Mouse (Mus musculus) CH12.LX (cell line): ENCODE data around the gene Islr. TPM values are rescaled to one million over a fixed set of nuclear protein-coding genes. Genes with fewer than 3 reads are reported as not detected.

Experiments
- DNase-seq: peaks from one replicate; pipeline ENCODE4 v3.0.0-alpha.2; 2013; ENCODE audit errors: extremely low read depth
- H3K27ac ChIP-seq: 2 replicates; pipeline ENCODE4 v1.5.1; 2012; ENCODE audit warnings: low read depth, mild to moderate bottlenecking, control low read depth, moderate library complexity; ENCODE audit not compliant: insufficient read depth
- H3K27me3 ChIP-seq: replicated peaks from 2 replicates; pipeline ENCODE3; 2012; ENCODE audit warnings: inconsistent platforms
- H3K36me3 ChIP-seq, 2 experiments: replicated peaks in 1 of 2; 2 replicates each; pipeline versions ENCODE3 to v1.6.1; 2012; ENCODE audit warnings: inconsistent platforms in 1 of 2, low read length in 1 of 2, mild to moderate bottlenecking in 1 of 2, mixed read lengths in 1 of 2, moderate library complexity in 1 of 2; ENCODE audit not compliant: control insufficient read depth in 1 of 2, insufficient read depth in 1 of 2
- H3K4me1 ChIP-seq, 2 experiments: 2 replicates each; pipeline ENCODE4 v1.6.1; 2012; ENCODE audit warnings: inconsistent platforms in 1 of 2, moderate library complexity in 1 of 2; ENCODE audit not compliant: insufficient read depth in 2 of 2, control insufficient read depth in 1 of 2
- H3K4me2 ChIP-seq: 2 replicates; pipeline ENCODE4 v1.6.1; 2012; ENCODE audit warnings: low read depth, mild to moderate bottlenecking, control low read depth; ENCODE audit not compliant: poor library complexity, insufficient read depth, severe bottlenecking
- H3K4me3 ChIP-seq, 3 experiments: fragments of 150-350 bp in 1 of 3; sonication (generic) in 1 of 3; replicated peaks in 1 of 3; 2 replicates each; pipeline versions ENCODE3 to v1.5.1; 2011 to 2012; ENCODE audit warnings: low read depth in 2 of 3, low read length in 2 of 3, mild to moderate bottlenecking in 2 of 3, moderate library complexity in 2 of 3, control low read depth in 1 of 3, improper control_type of control experiment in 1 of 3, inconsistent platforms in 1 of 3, mixed read lengths in 1 of 3; ENCODE audit not compliant: poor library complexity in 1 of 3
- H3K79me2 ChIP-seq: replicated peaks from 2 replicates; pipeline ENCODE4 v1.6.1; 2012; ENCODE audit warnings: mild to moderate bottlenecking, moderate library complexity; ENCODE audit not compliant: control insufficient read depth, poor library complexity, insufficient read depth, severe bottlenecking; ENCODE audit errors: extremely low read depth
- H3K9ac ChIP-seq: 2 replicates; pipeline ENCODE4 v1.6.1; 2012; ENCODE audit warnings: low read depth, mild to moderate bottlenecking, control low read depth, moderate library complexity; ENCODE audit not compliant: insufficient read depth
- H3K9me3 ChIP-seq: replicated peaks from 2 replicates; pipeline ENCODE3; 2012; ENCODE audit warnings: low read length, inconsistent platforms, mixed read lengths
- ELF1 ChIP-seq: IDR thresholded peaks from 2 replicates; pipeline ENCODE4 v1.6.1; 2014; ENCODE audit warnings: low read depth, mild to moderate bottlenecking, inconsistent platforms, low read length, improper control_type of control experiment
- EP300 ChIP-seq: IDR thresholded peaks from 2 replicates; pipeline ENCODE4 v1.6.1; 2011; ENCODE audit warnings: low read length, improper control_type of control experiment
- IRF4 ChIP-seq: IDR thresholded peaks from 2 replicates; pipeline ENCODE4 v1.6.1; 2014; ENCODE audit warnings: low read depth, mild to moderate bottlenecking, inconsistent platforms, low read length, improper control_type of control experiment
- JUN ChIP-seq: IDR thresholded peaks from 2 replicates; pipeline ENCODE4 v1.6.1; 2011; ENCODE audit warnings: low read depth, mild to moderate bottlenecking, low read length, improper control_type of control experiment, moderate library complexity; ENCODE audit not compliant: insufficient read depth
- JUND ChIP-seq: conservative IDR thresholded peaks from 2 replicates; pipeline ENCODE4 v1.6.1; 2011; ENCODE audit warnings: low read depth, low read length, improper control_type of control experiment
- MAZ ChIP-seq: IDR thresholded peaks from 2 replicates; pipeline ENCODE4 v1.6.1; 2012; ENCODE audit warnings: low read depth, mild to moderate bottlenecking, inconsistent platforms, low read length, improper control_type of control experiment, moderate library complexity
- MEF2A ChIP-seq: IDR thresholded peaks from 2 replicates; pipeline ENCODE4 v1.6.1; 2014; ENCODE audit warnings: low read depth, mild to moderate bottlenecking, inconsistent platforms, low read length, improper control_type of control experiment, borderline replicate concordance
- MXI1 ChIP-seq: IDR thresholded peaks from 2 replicates; pipeline ENCODE4 v1.6.1; 2011; ENCODE audit warnings: mild to moderate bottlenecking, low read depth, low read length, improper control_type of control experiment
- MYC ChIP-seq: IDR thresholded peaks from 2 replicates; pipeline ENCODE4 v1.6.1; 2011; ENCODE audit warnings: low read depth, mild to moderate bottlenecking, improper control_type of control experiment, low read length
- NELFE ChIP-seq: IDR thresholded peaks from 2 replicates; pipeline ENCODE4 v1.6.1; 2011; ENCODE audit warnings: low read depth, low read length, improper control_type of control experiment
- PAX5 ChIP-seq: IDR thresholded peaks from 2 replicates; pipeline ENCODE4 v1.6.1; 2012; ENCODE audit warnings: low read length, inconsistent platforms, mixed read lengths
- POLR2A ChIP-seq: IDR thresholded peaks from 2 replicates; pipeline ENCODE4 v1.6.1; 2011; ENCODE audit warnings: low read depth, mild to moderate bottlenecking, improper control_type of control experiment, low read length
- POLR2AphosphoS2 ChIP-seq: IDR thresholded peaks from 2 replicates; pipeline ENCODE4 v1.6.1; 2011; ENCODE audit warnings: low read depth, low read length, improper control_type of control experiment
- TBP ChIP-seq: conservative IDR thresholded peaks from 2 replicates; pipeline ENCODE4 v1.6.1; 2011; ENCODE audit warnings: low read depth, low read length, improper control_type of control experiment
- TCF12 ChIP-seq: IDR thresholded peaks from 2 replicates; pipeline ENCODE4 v1.6.1; 2014; ENCODE audit warnings: low read depth, mild to moderate bottlenecking, inconsistent platforms, low read length, improper control_type of control experiment
- ZC3H11A ChIP-seq: IDR thresholded peaks from 2 replicates; pipeline ENCODE4 v1.6.1; 2012; ENCODE audit warnings: low read depth, mild to moderate bottlenecking, inconsistent platforms, low read length, improper control_type of control experiment
- ZKSCAN1 ChIP-seq: IDR thresholded peaks from 2 replicates; pipeline ENCODE4 v1.6.1; 2012; ENCODE audit warnings: low read depth, inconsistent platforms, low read length, improper control_type of control experiment, borderline replicate concordance
- ZNF384 ChIP-seq: IDR thresholded peaks from 2 replicates; pipeline ENCODE4 v1.6.1; 2012; ENCODE audit warnings: low read depth, low read length, improper control_type of control experiment, inconsistent platforms
- dilution Hi-C: fragments of 300-500 bp; cut with MboI; formaldehyde crosslinking; loops from 2 replicates; pipeline ENCODE4 v1.14.3; 2020; ENCODE audit warnings: low sequenced_read_pairs; ENCODE audit not compliant: extremely low pct_unique_long_range_greater_than_20kb, extremely low pct_ligation_motif_present
- in situ Hi-C: fragments of 300-500 bp; cut with MboI; formaldehyde crosslinking; loops from 3 replicates; pipeline ENCODE4 v1.14.3; 2019; ENCODE audit warnings: low sequenced_read_pairs, low pct_ligation_motif_present, low pct_unique_long_range_greater_than_20kb, mixed read lengths
- polyA plus RNA-seq: library from polyadenylated mRNA; unstranded; fragments of >175 nt; gene quantifications from 2 replicates; pipeline ENCODE4 v1.2.1, GENCODE M21; 2012; ENCODE audit warnings: low read depth; ENCODE audit not compliant: insufficient read length
- total RNA-seq, 2 experiments: library from RNA; depleted of rRNA; stranded (reverse); fragments of 300-350 nt in 1 of 2; fragments of >200 nt in 1 of 2; gene quantifications; 2 replicates each; pipeline ENCODE4 v1.2.3; 2012 to 2014

The Islr gene
- total and polyA plus RNA-seq, 3 experiments, result not detected

- dilution Hi-C loops, result no loop called here
- Histone ChIP-seq H3K27me3 (no peaks in the 10 kb centered on the region), H3K36me3 (no peaks in the 10 kb centered on the region), H3K4me2 (no peak overlapping the region), H3K9me3 (no peaks in the 10 kb centered on the region), H3K4me1 (peaks cover 0 to 3% of the 10 kb centered on the region in 2 experiments; a peak in 1 of 4 replicates), H3K4me3 (no peak overlapping the region), H3K79me2 (no peaks in the 10 kb centered on the region), H3K9ac (no peak overlapping the region), H3K27ac (no peak overlapping the region)
- DNase-seq, result no peak
- TF ChIP-seq MAZ (no peak), POLR2AphosphoS2 (no peak), TBP (no peak), EP300 (no peak), MXI1 (no peak), MYC (no peak), NELFE (no peak), ELF1 (no peak)
- in situ Hi-C loops, result no loop called here
Observed at GRCm38 (mm10) chr9:58168880-58169279, 35.2 kb downstream of the Islr start.

DNA sequence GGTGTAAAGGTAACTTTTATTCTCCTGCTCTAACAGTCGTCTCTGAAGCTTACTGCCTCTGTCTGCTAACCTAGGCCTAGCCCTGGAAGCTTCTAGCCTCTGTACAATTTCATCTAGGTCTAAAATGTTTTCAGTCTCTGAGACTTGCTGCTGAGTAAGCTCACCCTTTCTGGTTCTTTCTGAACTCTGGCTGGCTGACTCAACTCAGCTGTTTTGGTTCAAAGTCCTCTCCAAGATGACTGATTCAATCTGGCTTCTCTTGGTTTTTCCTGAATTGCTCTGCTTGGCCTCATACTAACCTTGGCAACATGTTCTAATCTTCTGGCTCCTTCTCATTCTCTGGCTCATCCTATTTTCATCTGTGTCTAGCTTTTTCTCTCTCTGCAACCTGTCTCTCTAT lies 38.3 kb downstream of the Islr start:
- Histone ChIP-seq H3K9me3 (no peaks in the 10 kb centered on the region), H3K4me1 (peaks cover 0 to 1% of the 10 kb centered on the region in 2 experiments; a peak in 2 of 4 replicates), H3K4me2 (no peak overlapping the region), H3K79me2 (no peaks in the 10 kb centered on the region), H3K9ac (no peak overlapping the region), H3K27ac (no peak overlapping the region), H3K4me3 (no peak overlapping the region), H3K27me3 (peaks cover 3% of the 10 kb centered on the region), H3K36me3 (no peaks in the 10 kb centered on the region)
- DNase-seq, result no peak
- TF ChIP-seq MYC, result no peak
- TF ChIP-seq ZKSCAN1, result no peak
- TF ChIP-seq POLR2A, result no peak
- no peak for TF ChIP-seq JUND
- no peak for TF ChIP-seq PAX5
- dilution Hi-C loops, result no loop called here
- in situ Hi-C loops, result no loop called here

GRCm38 (mm10) chr9:58163146-58163545 lies 41.0 kb downstream of the Islr start:
- no peak overlapping the region for H3K4me3 ChIP-seq
- no peaks in the 10 kb centered on the region for H3K79me2 ChIP-seq
- no peak overlapping the region for H3K4me2 ChIP-seq
- TF ChIP-seq IRF4 (no peak), MEF2A (no peak), MYC (no peak), ZNF384 (no peak), JUN (no peak), ZC3H11A (no peak), NELFE (no peak), TCF12 (no peak), MXI1 (no peak), PAX5 (no peak)
- TF ChIP-seq, all 38 proteins: peak for 0
- no peak for DNase-seq
- H3K9me3 ChIP-seq, result no peaks in the 10 kb centered on the region
- in situ Hi-C loops, result no loop called here
- no peaks in the 10 kb centered on the region for H3K36me3 ChIP-seq
- H3K9ac ChIP-seq, result no peak overlapping the region
- H3K4me1 ChIP-seq, result peaks cover 0 to 11% of the 10 kb centered on the region in 2 experiments; a peak in 2 of 4 replicates
- dilution Hi-C loops, result no loop called here
- peaks cover 5% of the 10 kb centered on the region for H3K27me3 ChIP-seq
- H3K27ac ChIP-seq, result no peak overlapping the region
